Mouse (Mus musculus) urinary bladder, postnatal 4 days (tissue): ENCODE measurements around the gene Arfip1.

Experiments
- DNase-seq, 2 experiments: peaks; one replicate each; pipeline ENCODE4 v3.0.0; 2021 to 2022; ENCODE audit warnings: low spot score in 2 of 2

The Arfip1 gene

GRCm38 (mm10) chr3:84460499-84460898 is 121.9 kb downstream of the Arfip1 start:
- no peak for DNase-seq

- no peak for DNase-seq
These were observed 126.5 kb downstream of the Arfip1 start for GRCm38 (mm10) chr3:84455733-84456417.

- no peak for DNase-seq
These were observed 131.8 kb downstream of the Arfip1 start for GRCm38 (mm10) chr3:84450651-84451050.

GRCm38 (mm10) chr3:84449015-84449414 is 133.4 kb downstream of the Arfip1 start:
- no peak for DNase-seq

GRCm38 (mm10) chr3:84447803-84448202 is 134.6 kb downstream of the Arfip1 start:
- DNase-seq: no peak
